Mouse (Mus musculus) ES-Bruce4 (cell line): ENCODE data around the gene Rspo3. TPM values are rescaled to one million over a fixed set of nuclear protein-coding genes. Genes with fewer than 3 reads are reported as not detected.

Source experiments
- H3K27ac ChIP-seq: 2 replicates; pipeline ENCODE4 v1.5.1; 2012; ENCODE audit warnings: low read length, inconsistent platforms; ENCODE audit not compliant: insufficient read depth
- H3K27me3 ChIP-seq: 2 replicates; pipeline ENCODE4 v1.6.1; 2012; ENCODE audit warnings: mild to moderate bottlenecking, low read length, inconsistent platforms; ENCODE audit not compliant: control insufficient read depth, poor library complexity, insufficient read depth, severe bottlenecking
- H3K36me3 ChIP-seq: 2 replicates; pipeline ENCODE4 v1.6.1; 2012; ENCODE audit warnings: inconsistent platforms, mild to moderate bottlenecking, low read length, moderate library complexity; ENCODE audit not compliant: control insufficient read depth, poor library complexity, insufficient read depth, severe bottlenecking
- H3K4me1 ChIP-seq: one replicate; pipeline ENCODE4 v1.8.1; 2011; ENCODE audit warnings: low read length; ENCODE audit not compliant: control insufficient read depth, insufficient read depth
- H3K4me3 ChIP-seq: 2 replicates; pipeline ENCODE4 v1.5.1; 2011; ENCODE audit warnings: low read depth, mild to moderate bottlenecking, low read length
- H3K9ac ChIP-seq: 2 replicates; pipeline ENCODE4 v1.6.1; 2012; ENCODE audit warnings: low read depth, mild to moderate bottlenecking, inconsistent platforms; ENCODE audit not compliant: poor library complexity, severe bottlenecking
- H3K9me3 ChIP-seq: replicated peaks from 2 replicates; pipeline ENCODE4 v1.6.1; 2012; ENCODE audit warnings: mild to moderate bottlenecking, low read length, inconsistent platforms; ENCODE audit not compliant: control insufficient read depth, poor library complexity, insufficient read depth, severe bottlenecking
- CTCF ChIP-seq: IDR thresholded peaks from one replicate; pipeline ENCODE4 v1.8.1; 2011; ENCODE audit warnings: low read depth, low read length
- EP300 ChIP-seq: IDR thresholded peaks from 2 replicates; pipeline ENCODE4 v1.6.1; 2011; ENCODE audit warnings: low read depth, low read length; ENCODE audit not compliant: insufficient read depth
- POLR2A ChIP-seq: IDR thresholded peaks from one replicate; pipeline ENCODE4 v1.8.1; 2011; ENCODE audit warnings: low read length; ENCODE audit not compliant: insufficient read depth
- polyA plus RNA-seq: library from polyadenylated mRNA; stranded (reverse); fragments of >200 nt; gene quantifications from 2 replicates; pipeline ENCODE4 v1.2.4, GENCODE M21; 2011; ENCODE audit warnings: low read depth; ENCODE audit not compliant: missing spikeins, insufficient read depth, insufficient read length

Rspo3 gene
- polyA plus RNA-seq: 0.70 and 1.4 TPM in 2 replicates

- no peak within 1 kb of the TSS for H3K27ac ChIP-seq
- peak within 1 kb of the TSS; percentile 55 for H3K4me3 ChIP-seq
These were observed at the start of gene Rspo3 for GRCm38 (mm10) chr10:29535546-29536260. TSS of gene Rspo3 (minus strand) at chr10:29535867.

GRCm38 (mm10) chr10:29581940-29582339, 46.3 kb upstream of the Rspo3 start:
- no peaks in the 10 kb centered on the region for H3K9me3 ChIP-seq
- H3K36me3 ChIP-seq: no peaks in the 10 kb centered on the region
- TF ChIP-seq POLR2A (no peak), EP300 (no peak), CTCF (no peak)
- H3K27me3 ChIP-seq: no peaks in the 10 kb centered on the region
- H3K4me1 ChIP-seq: no peaks in the 10 kb centered on the region
- no peak overlapping the region for H3K27ac ChIP-seq
- no peak overlapping the region for H3K9ac ChIP-seq
- no peak overlapping the region for H3K4me3 ChIP-seq

More at GRCm38 (mm10) chr10:29535546-29536260, at the start of gene Rspo3:
- H3K9ac ChIP-seq: peak within 1 kb of the TSS; percentile 59
- H3K9me3 ChIP-seq: no peaks in the 10 kb centered on the region
- no peaks in the 10 kb centered on the region for H3K4me1 ChIP-seq
- H3K27me3 ChIP-seq: peaks cover 9% of the 10 kb centered on the region
- no peak for TF ChIP-seq POLR2A
- no peak for TF ChIP-seq CTCF
- no peak for TF ChIP-seq EP300
- H3K36me3 ChIP-seq: no peaks in the 10 kb centered on the region

- Histone ChIP-seq H3K36me3 (no peaks in the 10 kb centered on the region), H3K9me3 (no peaks in the 10 kb centered on the region), H3K9ac (no peak overlapping the region), H3K4me3 (no peak overlapping the region), H3K27me3 (no peaks in the 10 kb centered on the region), H3K4me1 (no peaks in the 10 kb centered on the region), H3K27ac (no peak overlapping the region)
- TF ChIP-seq EP300: no peak
- no peak for TF ChIP-seq POLR2A
- TF ChIP-seq CTCF: no peak
These were observed 45.8 kb upstream of the Rspo3 start for GRCm38 (mm10) chr10:29581476-29581875.

- TF ChIP-seq CTCF (no peak), EP300 (no peak), POLR2A (no peak)
- no peak overlapping the region for H3K9ac ChIP-seq
- H3K36me3 ChIP-seq: no peaks in the 10 kb centered on the region
- no peak overlapping the region for H3K4me3 ChIP-seq
- no peaks in the 10 kb centered on the region for H3K4me1 ChIP-seq
- no peaks in the 10 kb centered on the region for H3K27me3 ChIP-seq
- H3K27ac ChIP-seq: no peak overlapping the region
- H3K9me3 ChIP-seq: no peaks in the 10 kb centered on the region
These were observed 20.3 kb upstream of the Rspo3 start for GRCm38 (mm10) chr10:29555983-29556382.

- Histone ChIP-seq H3K27ac (no peak overlapping the region), H3K27me3 (no peaks in the 10 kb centered on the region), H3K9ac (no peak overlapping the region), H3K36me3 (no peaks in the 10 kb centered on the region), H3K4me3 (no peak overlapping the region), H3K4me1 (no peaks in the 10 kb centered on the region), H3K9me3 (no peaks in the 10 kb centered on the region)
- TF ChIP-seq CTCF (no peak), EP300 (no peak), POLR2A (no peak)
These were observed 18.7 kb upstream of the Rspo3 start for GRCm38 (mm10) chr10:29554365-29554764.

GRCm38 (mm10) chr10:29542982-29543381, 7.3 kb upstream of the Rspo3 start:
- no peak overlapping the region for H3K4me3 ChIP-seq
- no peaks in the 10 kb centered on the region for H3K36me3 ChIP-seq
- no peaks in the 10 kb centered on the region for H3K4me1 ChIP-seq
- H3K27ac ChIP-seq: no peak overlapping the region
- H3K9ac ChIP-seq: no peak overlapping the region
- no peak for TF ChIP-seq CTCF
- TF ChIP-seq POLR2A: no peak
- no peak for TF ChIP-seq EP300
- peaks cover 2% of the 10 kb centered on the region; the same call in 1 of the 2 replicates for H3K27me3 ChIP-seq
- H3K9me3 ChIP-seq: no peaks in the 10 kb centered on the region
